Mouse (Mus musculus): ENCODE data around the gene Rsbn1. TPM values are rescaled to one million over a fixed set of nuclear protein-coding genes. Genes with fewer than 3 reads are reported as not detected.

Rsbn1 gene
- total RNA-seq, 2 experiments from 2014 or later = 19.0 to 19.5 TPM

GRCm38 (mm10) chr3:104011972-104012371 lies 98.1 kb downstream of the Rsbn1 start:
- no peak for DNase-seq (ENCODE audit: extremely low spot score in 1 of 2, low spot score in 2 of 2)
- intact Hi-C loops (cut with DNase I) = no loop called here

Other genes with a start within 250 kb of the Rsbn1 start
- 10 to 100 TPM; 11.2 to 11.7 TPM for gene Olfml3, start 176.1 kb upstream of the Rsbn1 start, total RNA-seq (2021)
- not detected for gene Gm10964, start 174.8 kb upstream of the Rsbn1 start, total RNA-seq (2021)
- 10 to 100 TPM; 70.3 to 75.2 TPM for gene Hipk1, start 122.6 kb upstream of the Rsbn1 start, total RNA-seq (2021)
- 1 to 10 TPM; 7.9 to 8.9 TPM for gene Dclre1b, start 104.7 kb upstream of the Rsbn1 start, total RNA-seq (2021)
- 10 to 100 TPM; 13.6 to 15.7 TPM for gene Ap4b1, start 104.6 kb upstream of the Rsbn1 start, total RNA-seq (2021)
- not detected for gene Gm43064, start 104.5 kb upstream of the Rsbn1 start, total RNA-seq (2021)
- not detected for gene Bcl2l15, start 81.5 kb upstream of the Rsbn1 start, total RNA-seq (2021)
- 1 to 10 TPM in 1 of 2 experiments, under 1 TPM in 1; 0.61 to 1.4 TPM for gene Ptpn22, start 54.3 kb upstream of the Rsbn1 start, total RNA-seq (2021)
- gene Phtf1, start 54.0 kb downstream of the Rsbn1 start, total RNA-seq (2021) = 10 to 100 TPM; 41.5 to 41.6 TPM

Data from left cerebral cortex, postnatal 10 days (tissue).